Mouse (Mus musculus) left cerebral cortex, postnatal 10 days (tissue): Measurements from ENCODE around the gene Lhfp. TPM values are rescaled to one million over a fixed set of nuclear protein-coding genes. Genes with fewer than 3 reads are reported as not detected.
A peak's percentile ranks its signal among the peaks of the same experiment; 100 is the strongest.

Source experiments
- DNase-seq, 2 experiments: peaks; one replicate each; pipeline ENCODE4 v3.0.0; 2021 to 2022; ENCODE audit warnings: low spot score in 2 of 2, mixed read lengths in 1 of 2; ENCODE audit errors: extremely low spot score in 1 of 2
- intact Hi-C: fragments of 180-260 bp; cut with DNase I; formaldehyde crosslinking; loops from one replicate; pipeline ENCODE4 v1.15.1; 2025
- total RNA-seq, 2 experiments: library from RNA; stranded (reverse); gene quantifications; 2 replicates each; pipeline ENCODE4 v1.2.3; 2021

Lhfp gene
- total RNA-seq, 2 experiments from 2014 or later: 39.1 to 43.8 TPM

DNA sequence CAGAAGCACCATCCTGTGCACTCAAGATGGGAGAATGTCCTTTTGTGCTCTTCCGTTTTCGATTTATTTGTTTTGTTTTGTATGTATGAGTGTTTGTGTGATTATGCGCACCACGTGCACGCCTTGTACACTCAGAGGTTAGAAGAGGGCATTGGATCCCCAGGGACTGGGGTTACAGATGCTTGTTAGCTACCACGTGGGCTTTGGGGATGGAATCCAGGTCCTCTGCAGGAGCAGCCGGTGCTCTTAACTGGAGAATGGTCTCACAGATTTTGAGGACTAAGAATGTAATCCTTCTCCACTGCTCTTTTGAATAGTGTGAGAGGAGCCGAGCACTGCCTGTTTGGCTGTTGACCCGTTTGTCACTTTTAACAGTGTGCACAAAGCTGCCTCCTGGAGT lies 101.2 kb downstream of the Lhfp start:
- peak in 1 of 2 experiments; percentile 27 for DNase-seq
- intact Hi-C loops: no loop called here

DNA sequence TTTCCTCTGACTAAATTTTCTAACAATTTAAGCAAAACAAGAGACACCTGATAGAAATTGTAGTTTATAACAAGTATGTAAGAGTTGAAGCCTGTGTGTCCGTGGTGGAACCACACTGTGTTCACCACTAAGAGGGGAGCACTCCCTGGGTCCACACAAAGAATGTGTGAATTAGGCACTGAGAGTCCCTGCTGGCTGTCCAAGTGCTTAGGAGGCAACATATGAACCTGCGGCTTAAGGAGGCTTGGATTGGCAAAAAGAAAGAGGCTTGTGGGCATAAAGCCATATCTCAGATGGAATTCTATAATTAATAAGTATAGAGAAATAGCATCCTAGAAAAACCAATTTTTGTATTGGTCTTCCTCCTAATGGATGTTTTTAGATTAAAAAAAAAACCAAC lies 104.2 kb downstream of the Lhfp start:
- intact Hi-C loops: no loop called here
- DNase-seq: no peak

- DNase-seq: no peak
- intact Hi-C loops: no loop called here
Measured at GRCm38 (mm10) chr3:53145946-53146345, 104.6 kb downstream of the Lhfp start.

DNA sequence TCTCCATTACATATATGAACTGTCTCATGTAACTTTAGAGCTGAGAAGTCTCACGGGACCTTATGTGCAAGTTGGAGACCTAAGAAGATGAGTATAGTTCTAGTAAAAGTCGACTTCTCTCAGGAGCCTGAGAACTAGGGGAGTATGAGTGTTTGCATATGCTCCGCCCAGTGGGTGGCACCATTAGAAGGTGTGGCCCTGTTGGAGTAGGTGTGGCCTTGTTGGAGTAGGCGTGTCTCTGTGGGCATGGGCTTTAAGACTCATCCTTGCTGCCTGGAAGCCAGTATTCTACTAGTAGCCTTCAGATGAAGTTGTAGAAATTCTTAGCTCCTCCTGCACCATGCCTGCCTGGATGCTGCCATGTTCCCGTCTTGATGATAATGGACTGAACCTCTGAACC lies 105.7 kb downstream of the Lhfp start:
- intact Hi-C loops: no loop called here
- no peak for DNase-seq

DNA sequence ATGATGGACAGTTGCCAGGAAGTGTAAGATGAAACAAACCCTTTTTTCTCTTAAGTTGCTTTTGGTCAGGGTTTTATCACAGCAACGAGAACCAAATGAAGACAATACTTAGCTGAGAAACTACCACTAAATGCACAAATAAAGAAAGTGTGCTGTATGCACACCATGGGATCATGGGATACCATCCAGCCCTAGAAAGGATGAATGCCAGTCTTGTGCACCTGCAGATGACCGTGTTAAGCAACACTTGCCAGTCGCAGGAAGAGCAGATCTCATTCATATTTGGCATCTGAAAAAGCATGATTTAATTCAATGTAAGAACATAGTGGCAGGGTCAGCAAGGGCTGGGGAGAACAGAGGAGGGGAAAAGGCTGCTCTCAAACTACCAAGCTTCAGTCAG lies 107.4 kb downstream of the Lhfp start:
- intact Hi-C loops: no loop called here
- DNase-seq: no peak

DNA sequence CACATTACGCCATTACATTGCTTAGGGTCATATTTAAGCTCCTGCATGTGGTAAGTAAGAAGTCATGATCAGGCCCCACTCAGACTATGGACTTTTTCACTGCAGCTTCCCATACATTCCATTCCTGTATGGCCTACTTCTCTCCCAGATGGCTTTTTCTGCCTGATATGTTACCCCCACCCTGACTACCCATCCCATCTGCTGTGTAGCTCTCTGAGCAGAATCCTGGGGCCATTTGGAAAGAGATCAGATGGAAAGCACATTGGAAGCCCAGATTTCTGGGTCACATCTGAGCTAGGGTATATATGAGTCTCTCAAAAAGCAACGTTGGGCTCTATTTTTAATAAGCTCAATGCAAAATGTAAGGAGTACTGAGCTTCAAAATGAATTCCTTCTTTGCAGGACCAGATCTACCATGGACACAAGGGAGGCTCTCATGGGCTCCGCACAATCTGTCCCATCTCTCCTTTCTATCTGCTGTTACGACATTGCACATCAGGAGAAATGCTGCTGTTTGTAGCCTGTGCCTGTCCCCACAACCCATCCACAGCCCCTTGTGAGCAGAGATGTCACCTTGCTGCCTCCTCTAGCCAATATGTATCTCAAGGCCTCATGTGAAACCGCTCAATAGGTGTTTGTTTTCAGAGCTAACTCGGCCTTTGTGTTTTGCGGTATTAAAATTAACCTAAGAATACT lies 108.4 kb downstream of the Lhfp start:
- intact Hi-C loops: no loop called here
- peak in 1 of 2 experiments; percentile 46 for DNase-seq

GRCm38 (mm10) chr3:53151081-53151480 lies 109.8 kb downstream of the Lhfp start:
- intact Hi-C loops: no loop called here
- DNase-seq: no peak

DNA sequence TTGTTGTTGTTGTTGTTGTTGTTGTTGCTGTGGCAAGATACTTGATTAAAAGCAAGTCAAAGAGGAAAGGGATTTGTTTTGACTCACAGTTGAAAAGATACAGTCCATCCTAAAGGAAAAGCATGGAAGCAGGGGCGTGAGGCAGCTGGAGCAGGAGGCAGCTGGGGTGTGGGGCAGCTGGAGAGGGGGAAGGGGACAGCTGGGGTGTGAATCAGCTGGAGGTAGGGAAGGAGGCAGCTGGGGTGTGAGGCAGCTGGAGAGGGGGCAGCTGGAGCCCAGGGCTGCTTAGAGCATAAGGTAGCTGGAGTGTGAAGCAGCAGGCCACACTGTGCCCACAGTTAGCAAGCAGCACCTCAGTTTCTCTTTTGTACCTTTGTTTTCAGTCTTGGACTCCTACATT lies 110.3 kb downstream of the Lhfp start:
- DNase-seq: no peak
- intact Hi-C loops: no loop called here

GRCm38 (mm10) chr3:53161963-53162362 lies 120.6 kb downstream of the Lhfp start:
- no peak for DNase-seq
- intact Hi-C loops: no loop called here

- intact Hi-C loops: no loop called here
- DNase-seq: no peak
Measured at GRCm38 (mm10) chr3:53165281-53165680, 124.0 kb downstream of the Lhfp start.

DNA sequence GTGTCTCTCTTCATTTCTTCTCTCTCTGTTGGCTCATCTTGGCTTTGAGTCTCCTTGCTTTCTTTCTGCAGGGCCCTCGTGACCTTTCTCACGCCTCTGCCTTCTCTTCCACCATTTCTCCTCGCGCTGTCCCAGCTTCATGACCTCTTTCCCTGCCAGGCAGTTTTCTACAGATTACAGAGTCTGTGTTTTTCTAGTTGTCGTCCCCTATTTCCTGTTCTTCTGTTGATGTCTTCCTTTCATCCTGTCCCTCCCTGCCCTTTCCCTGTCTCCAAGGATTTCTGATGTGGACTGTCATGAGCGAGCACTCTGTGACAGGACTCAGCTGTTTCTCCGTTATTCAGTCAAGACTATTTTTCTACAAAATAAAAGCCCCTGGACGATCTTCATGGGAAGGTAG lies 124.7 kb downstream of the Lhfp start:
- DNase-seq: peak in 1 of 2 experiments; percentile 39
- intact Hi-C loops: no loop called here

DNA sequence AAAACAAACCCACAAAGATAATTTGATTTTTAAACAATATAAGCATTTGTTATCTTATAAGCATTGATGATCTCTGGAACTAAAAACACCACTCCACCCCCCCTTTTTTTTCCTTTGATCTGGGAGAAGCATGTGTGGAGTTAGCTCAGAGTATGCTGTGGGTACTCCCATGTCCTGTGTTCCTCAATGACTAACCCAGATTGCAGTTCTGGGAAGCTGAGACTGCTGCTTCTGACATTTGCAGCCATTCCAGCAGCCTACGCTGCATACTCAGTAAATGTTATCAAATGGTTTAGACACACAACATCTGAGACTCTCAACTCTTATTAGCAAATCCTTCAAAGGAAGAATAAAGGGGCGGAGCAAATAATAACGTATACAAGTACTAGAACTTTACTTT lies 128.2 kb downstream of the Lhfp start:
- intact Hi-C loops: no loop called here
- no peak for DNase-seq

GRCm38 (mm10) chr3:53173310-53174063 lies 132.2 kb downstream of the Lhfp start:
- intact Hi-C loops: no loop called here
- DNase-seq: no peak

DNA sequence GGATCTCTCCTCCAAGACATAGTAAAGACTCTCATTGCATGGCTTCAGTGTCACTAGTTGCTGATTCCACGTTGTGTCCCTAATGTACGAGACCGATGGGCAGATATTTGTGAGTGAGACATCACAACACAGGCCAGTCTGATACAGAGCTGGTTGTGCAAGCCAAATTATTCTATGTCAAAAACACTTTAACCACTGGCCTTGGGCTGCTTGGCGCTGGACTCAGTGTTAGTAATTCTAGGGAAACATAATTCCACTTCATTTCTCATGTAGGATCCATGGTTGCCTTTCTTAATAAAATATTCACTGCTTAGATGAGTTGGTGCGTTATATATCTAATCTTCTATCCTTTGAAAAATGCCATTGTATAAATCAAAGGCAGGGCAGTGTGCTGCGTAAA lies 138.6 kb downstream of the Lhfp start:
- DNase-seq: no peak
- intact Hi-C loops: no loop called here

DNA sequence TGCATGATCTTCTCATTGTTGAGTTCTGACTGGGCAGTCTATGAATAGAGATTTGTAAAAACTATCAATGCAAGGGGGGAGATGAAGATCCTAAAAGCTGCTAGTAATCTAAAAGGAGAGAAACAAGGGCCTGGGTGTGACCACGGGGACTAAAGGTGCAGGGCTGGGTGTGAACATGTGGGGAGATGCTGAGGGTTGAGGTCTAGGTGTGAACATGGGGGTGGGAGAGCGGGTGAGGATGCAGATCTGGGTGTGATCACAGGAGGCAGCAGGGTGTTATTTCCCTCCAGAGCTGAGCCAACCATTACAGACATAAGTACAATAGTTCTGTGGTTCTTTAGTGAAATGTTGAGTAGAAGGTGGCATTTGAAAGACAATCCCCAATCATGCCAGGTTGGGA lies 144.1 kb downstream of the Lhfp start:
- intact Hi-C loops: no loop called here
- no peak for DNase-seq

- no peak for DNase-seq
- intact Hi-C loops: no loop called here
Measured at GRCm38 (mm10) chr3:53193441-53193840, 152.1 kb downstream of the Lhfp start.

DNA sequence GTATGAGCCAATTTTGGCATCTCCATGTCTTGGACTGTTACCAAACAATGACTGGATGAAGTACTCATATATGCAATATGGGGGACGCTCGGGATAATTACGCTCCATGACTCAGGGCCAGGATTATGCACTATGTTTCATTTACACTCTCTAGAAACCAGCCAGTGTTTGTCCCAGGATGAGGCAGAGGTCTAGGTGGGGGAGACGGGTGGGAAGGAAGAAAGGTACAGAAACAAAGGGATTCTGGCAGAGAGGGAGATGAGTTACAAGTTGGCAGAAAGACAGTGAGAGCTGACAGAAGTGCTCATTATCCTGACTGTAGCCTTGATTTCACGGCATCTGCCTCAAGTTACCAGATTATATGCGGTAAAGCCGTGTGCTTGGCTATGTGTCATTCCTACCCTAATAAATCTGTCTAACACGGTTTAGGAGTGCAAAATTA lies 154.4 kb downstream of the Lhfp start:
- intact Hi-C loops: no loop called here
- DNase-seq: no peak

- DNase-seq: no peak
- intact Hi-C loops: no loop called here
Measured at GRCm38 (mm10) chr3:53200175-53200574, 158.8 kb downstream of the Lhfp start.

DNA sequence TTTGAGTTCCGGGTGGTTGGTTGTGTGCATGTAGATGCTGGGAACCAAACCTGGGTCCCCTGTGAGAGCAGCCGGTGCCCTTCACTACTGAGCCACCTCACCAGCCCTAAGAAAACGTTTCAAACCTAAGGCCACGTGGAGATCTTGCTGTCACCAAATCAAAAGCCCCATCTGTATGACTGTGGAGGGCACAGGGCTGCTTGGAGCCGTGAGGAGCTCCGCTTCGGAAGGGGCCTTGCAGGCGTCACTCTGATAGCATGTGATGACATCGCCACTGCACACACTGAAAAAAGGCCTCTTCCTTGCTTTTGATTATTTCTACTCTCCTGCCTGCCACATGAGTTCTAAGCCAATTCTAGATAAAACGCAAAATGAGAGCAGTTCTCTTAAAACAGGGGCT lies 159.5 kb downstream of the Lhfp start:
- intact Hi-C loops: no loop called here
- no peak for DNase-seq

DNA sequence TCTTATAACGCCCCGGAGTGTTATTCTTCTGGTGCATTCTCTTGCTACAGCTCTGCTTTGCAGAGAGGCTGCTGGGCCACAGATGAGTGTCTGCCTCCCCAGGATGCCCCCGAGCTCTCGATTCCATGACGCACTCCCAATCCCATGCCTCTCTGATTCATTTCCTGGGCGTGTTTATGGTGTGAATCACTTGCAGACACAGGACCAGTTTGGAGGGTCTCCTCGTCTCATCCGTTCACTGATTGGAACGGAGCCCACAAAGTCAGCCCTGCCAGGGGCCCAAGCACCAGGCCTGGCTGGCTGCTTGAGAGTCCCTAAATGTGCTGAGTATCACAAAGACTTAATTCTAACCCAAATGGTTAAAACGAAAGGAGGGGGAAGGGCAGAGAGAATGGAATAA lies 160.3 kb downstream of the Lhfp start:
- no peak for DNase-seq
- intact Hi-C loops: no loop called here

DNA sequence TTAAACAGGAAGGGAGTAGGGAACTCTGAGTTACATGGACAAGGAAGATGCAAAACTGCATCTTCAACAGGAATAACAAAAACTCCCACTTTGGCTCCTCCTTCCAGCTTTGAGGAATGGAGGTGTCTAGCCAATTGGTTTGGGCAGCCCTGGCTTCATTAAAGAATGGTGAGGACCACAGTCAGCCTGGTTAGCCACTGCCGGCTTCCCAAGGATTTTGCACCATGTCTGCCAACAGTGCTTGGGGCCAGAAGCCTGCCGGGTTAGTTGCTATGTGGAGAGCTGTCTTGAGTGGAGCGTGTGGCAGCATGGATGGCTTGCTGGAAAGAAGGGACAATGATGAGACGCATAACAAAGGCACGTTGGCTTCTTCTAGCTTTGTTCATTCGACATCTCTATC lies 160.9 kb downstream of the Lhfp start:
- intact Hi-C loops: no loop called here
- no peak for DNase-seq
